Mouse (Mus musculus) hematopoietic stem cell, adult 5-6 weeks (primary cell): Measurements from ENCODE around the gene Gm49776. TPM values are rescaled to one million over a fixed set of nuclear protein-coding genes. Genes with fewer than 3 reads are reported as not detected.
"Not testable (repeated sequence)": the region's sequence is repeated elsewhere in the genome, so short reads cannot be mapped to it uniquely, and the experiment has no call there.

Experiments
- ATAC-seq, 2 experiments: fragments of 125-278 bp in 1 of 2; replicated peaks in 1 of 2; 2 replicates each; pipeline ENCODE4 v1.8.0; 2016 to 2017; ENCODE audit warnings: inconsistent platforms in 2 of 2, mild to moderate bottlenecking in 2 of 2, moderate number of reproducible peaks in 2 of 2, low read depth in 1 of 2, moderate TSS enrichment in 1 of 2; ENCODE audit not compliant: low FRiP score in 2 of 2, poor library complexity in 2 of 2, severe bottlenecking in 2 of 2, insufficient read depth in 1 of 2, low TSS enrichment in 1 of 2
- total RNA-seq: library from RNA; stranded (forward); fragments of 172-1452, 232-1000 nt; gene quantifications from 2 replicates; pipeline ENCODE4 v1.2.3, GENCODE M21; 2017

Gm49776 gene
- total RNA-seq, 1 experiment from 2014 or later: not detected

- no peak for ATAC-seq
Measured at GRCm38 (mm10) chr16:18217579-18217978, 40.5 kb downstream of the Gm49776 start, which contains the start of gene Ccdc188. Ccdc188 (plus strand) TSS chr16:18217879.

- no peak for ATAC-seq
Measured at GRCm38 (mm10) chr16:18214858-18215257, 43.3 kb downstream of the Gm49776 start.

- ATAC-seq: no peak
Measured at GRCm38 (mm10) chr16:18213689-18214088, 44.4 kb downstream of the Gm49776 start.

GRCm38 (mm10) chr16:18211417-18212171, 46.5 kb downstream of the Gm49776 start:
- peak; percentile 50 to 62 for ATAC-seq

- ATAC-seq: peak; percentile 67 to 78; a peak in 3 of 4 replicates
Measured at GRCm38 (mm10) chr16:18210701-18211416, 47.3 kb downstream of the Gm49776 start.

GRCm38 (mm10) chr16:18203430-18204091, 54.6 kb downstream of the Gm49776 start:
- no peak for ATAC-seq

- peak; percentile 18 to 19; a peak in 1 of 4 replicates for ATAC-seq
Measured at GRCm38 (mm10) chr16:18202061-18202460, 56.1 kb downstream of the Gm49776 start.

- ATAC-seq: no peak
Measured at GRCm38 (mm10) chr16:18201620-18202019, 56.5 kb downstream of the Gm49776 start.

- no peak for ATAC-seq
Measured at GRCm38 (mm10) chr16:18200062-18200461, 58.1 kb downstream of the Gm49776 start.

GRCm38 (mm10) chr16:18198365-18199098, 59.6 kb downstream of the Gm49776 start:
- no peak for ATAC-seq

- no peak for ATAC-seq
Measured at GRCm38 (mm10) chr16:18197881-18198280, 60.2 kb downstream of the Gm49776 start.

GRCm38 (mm10) chr16:18195561-18195960, 62.6 kb downstream of the Gm49776 start:
- ATAC-seq: not testable (repeated sequence)

Other genes with a start within 250 kb of the Gm49776 start
- gene Dgcr6, start 205.5 kb downstream of the Gm49776 start, total RNA-seq: 19.6 and 29.7 TPM in 2 replicates
- gene Prodh, start 168.1 kb downstream of the Gm49776 start, total RNA-seq: 41.1 and 67.9 TPM in 2 replicates
- gene Rtn4r, start 130.7 kb downstream of the Gm49776 start, total RNA-seq: 0.19 TPM in 1 of 2 replicates, not detected in the other
- not detected in 2 replicates for gene Ccdc188, start 40.4 kb downstream of the Gm49776 start, total RNA-seq
- 9.4 and 9.6 TPM in 2 replicates for gene Zdhhc8, start 23.2 kb downstream of the Gm49776 start, total RNA-seq
- 86.8 and 88.1 TPM in 2 replicates for gene Trmt2a, start 9.6 kb downstream of the Gm49776 start, total RNA-seq
- gene Ranbp1, start 9.6 kb downstream of the Gm49776 start, total RNA-seq: 330 and 415 TPM in 2 replicates
- gene Dgcr8, start 30.9 kb upstream of the Gm49776 start, total RNA-seq: 62.5 and 84.9 TPM in 2 replicates
- 11.7 and 13.9 TPM in 2 replicates for gene Tango2, start 89.8 kb upstream of the Gm49776 start, total RNA-seq
- gene Arvcf, start 89.9 kb upstream of the Gm49776 start, total RNA-seq: 4.7 and 12.7 TPM in 2 replicates
- 12.6 and 16.3 TPM in 2 replicates for gene Txnrd2, start 168.1 kb upstream of the Gm49776 start, total RNA-seq
- gene Comt, start 168.5 kb upstream of the Gm49776 start, total RNA-seq: 54.8 and 57.7 TPM in 2 replicates
- 4.4 and 4.5 TPM in 2 replicates for gene Gnb1l, start 240.4 kb upstream of the Gm49776 start, total RNA-seq
- gene Rtl10, start 240.6 kb upstream of the Gm49776 start, total RNA-seq: 6.7 and 8.4 TPM in 2 replicates